Mouse (Mus musculus) splenic B cell, adult 2 months (primary cell): ENCODE data around the gene Rad23b.

Source experiments
- DNase-seq: peaks from one replicate; pipeline ENCODE4 v3.0.0-alpha.2; 2011; ENCODE audit warnings: low read depth, low spot score
- H3K27me3 ChIP-seq: 2 replicates; pipeline ENCODE4 v1.6.1; 2012; ENCODE audit warnings: mild to moderate bottlenecking, low read length, moderate library complexity, mixed read lengths; ENCODE audit not compliant: control insufficient read depth, poor library complexity, insufficient read depth, severe bottlenecking
- H3K36me3 ChIP-seq: 2 replicates; pipeline ENCODE4 v1.6.1; 2012; ENCODE audit warnings: mild to moderate bottlenecking, low read length, moderate library complexity, mixed read lengths; ENCODE audit not compliant: control insufficient read depth, poor library complexity, insufficient read depth, severe bottlenecking

Gene Rad23b

GRCm38 (mm10) chr4:55342602-55343001 is 7.2 kb upstream of the Rad23b start:
- no peaks in the 10 kb centered on the region for H3K36me3 ChIP-seq
- no peaks in the 10 kb centered on the region for H3K27me3 ChIP-seq
- peak; percentile 73 for DNase-seq

- DNase-seq = peak; percentile 57
- no peaks in the 10 kb centered on the region for H3K27me3 ChIP-seq
Measured at GRCm38 (mm10) chr4:55343287-55343686, 6.6 kb upstream of the Rad23b start.

GRCm38 (mm10) chr4:55348759-55349451 is 938 bp upstream of the Rad23b start:
- H3K27me3 ChIP-seq = no peaks in the 10 kb centered on the region
- no peak for DNase-seq
- H3K36me3 ChIP-seq = no peaks in the 10 kb centered on the region; the same call in 1 of the 2 replicates

More at GRCm38 (mm10) chr4:55343287-55343686, 6.6 kb upstream of the Rad23b start:
- no peaks in the 10 kb centered on the region for H3K36me3 ChIP-seq

GRCm38 (mm10) chr4:55350219-55350931 is 532 bp downstream of the Rad23b start:
- no peaks in the 10 kb centered on the region for H3K27me3 ChIP-seq
- DNase-seq = peak; percentile 70
- no peaks in the 10 kb centered on the region; the same call in 1 of the 2 replicates for H3K36me3 ChIP-seq

GRCm38 (mm10) chr4:55351037-55351436 is 1.2 kb downstream of the Rad23b start:
- Histone ChIP-seq H3K27me3 (no peaks in the 10 kb centered on the region), H3K36me3 (no peaks in the 10 kb centered on the region; the same call in 1 of the 2 replicates)
- no peak for DNase-seq

- Histone ChIP-seq H3K27me3 (no peaks in the 10 kb centered on the region), H3K36me3 (no peaks in the 10 kb centered on the region; the same call in 1 of the 2 replicates)
- no peak for DNase-seq
Measured at GRCm38 (mm10) chr4:55351860-55352259, 2.0 kb downstream of the Rad23b start.

GRCm38 (mm10) chr4:55354038-55354437 is 4.2 kb downstream of the Rad23b start:
- Histone ChIP-seq H3K27me3 (no peaks in the 10 kb centered on the region), H3K36me3 (no peaks in the 10 kb centered on the region; the same call in 1 of the 2 replicates)
- DNase-seq = no peak

GRCm38 (mm10) chr4:55355845-55356244 is 6.0 kb downstream of the Rad23b start:
- H3K36me3 ChIP-seq = no peaks in the 10 kb centered on the region; the same call in 1 of the 2 replicates
- DNase-seq = no peak
- H3K27me3 ChIP-seq = no peaks in the 10 kb centered on the region

GRCm38 (mm10) chr4:55356726-55357125 is 6.9 kb downstream of the Rad23b start:
- no peaks in the 10 kb centered on the region for H3K27me3 ChIP-seq
- H3K36me3 ChIP-seq = no peaks in the 10 kb centered on the region; the same call in 1 of the 2 replicates
- DNase-seq = no peak

GRCm38 (mm10) chr4:55363866-55364265 is 14.0 kb downstream of the Rad23b start:
- H3K36me3 ChIP-seq = peaks cover 2% of the 10 kb centered on the region; the same call in 1 of the 2 replicates
- H3K27me3 ChIP-seq = no peaks in the 10 kb centered on the region
- DNase-seq = no peak

GRCm38 (mm10) chr4:55364374-55364773 is 14.5 kb downstream of the Rad23b start:
- Histone ChIP-seq H3K36me3 (peaks cover 4% of the 10 kb centered on the region; the same call in 1 of the 2 replicates), H3K27me3 (no peaks in the 10 kb centered on the region)
- peak; percentile 68 for DNase-seq

GRCm38 (mm10) chr4:55366014-55366413 is 16.2 kb downstream of the Rad23b start:
- Histone ChIP-seq H3K36me3 (peaks cover 8% of the 10 kb centered on the region; the same call in 1 of the 2 replicates), H3K27me3 (no peaks in the 10 kb centered on the region)
- DNase-seq = peak; percentile 39

- Histone ChIP-seq H3K27me3 (no peaks in the 10 kb centered on the region), H3K36me3 (peaks cover 10% of the 10 kb centered on the region; the same call in 1 of the 2 replicates)
- no peak for DNase-seq
Measured at GRCm38 (mm10) chr4:55370127-55370526, 20.3 kb downstream of the Rad23b start.

- H3K27me3 ChIP-seq = no peaks in the 10 kb centered on the region
- peaks cover 10% of the 10 kb centered on the region; the same call in 1 of the 2 replicates for H3K36me3 ChIP-seq
- no peak for DNase-seq
Measured at GRCm38 (mm10) chr4:55371355-55371754, 21.5 kb downstream of the Rad23b start.

- Histone ChIP-seq H3K36me3 (peaks cover 21% of the 10 kb centered on the region), H3K27me3 (no peaks in the 10 kb centered on the region)
- DNase-seq = no peak
Measured at GRCm38 (mm10) chr4:55382350-55382749, 32.5 kb downstream of the Rad23b start.
